Mouse (Mus musculus): ENCODE data around the gene Pla2g2d. TPM values are rescaled to one million over a fixed set of nuclear protein-coding genes. Genes with fewer than 3 reads are reported as not detected.

Pla2g2d gene
- total and polyA plus RNA-seq, 2 experiments from 2014 or later: 0.31 to 0.71 TPM

GRCm38 (mm10) chr4:138791452-138791851 is 15.9 kb downstream of the Pla2g2d start:
- 67% methylated on average over 6 of the region's 6 CpGs for WGBS
- no peaks in the 10 kb centered on the region for H3K4me1 ChIP-seq (ENCODE audit: insufficient read depth, low read length)

GRCm38 (mm10) chr4:138792599-138792998 is 17.1 kb downstream of the Pla2g2d start:
- Histone ChIP-seq H3K27me3 (ENCODE audit: insufficient read depth, low read length) (no peaks in the 10 kb centered on the region), H3K4me1 (ENCODE audit: insufficient read depth, low read length) (no peaks in the 10 kb centered on the region), H3K9me3 (ENCODE audit: low read length) (no peaks in the 10 kb centered on the region), H3K4me2 (ENCODE audit: low read depth, low read length) (no peak overlapping the region), H3K36me3 (ENCODE audit: insufficient read depth, low read length) (no peaks in the 10 kb centered on the region), H3K9ac (replicated peaks; ENCODE audit: low read length) (no peak overlapping the region), H3K27ac (no peak overlapping the region), H3K4me3 (ENCODE audit: low read length) (no peak overlapping the region)
- no peak for ATAC-seq
- no peak for TF ChIP-seq CTCF (IDR thresholded peaks at IDR 0.05; ENCODE audit: low read depth)
- WGBS: 66% methylated on average over 9 of the region's 9 CpGs
- DNase-seq (ENCODE audit: low spot score): no peak

More at GRCm38 (mm10) chr4:138791452-138791851, 15.9 kb downstream of the Pla2g2d start:
- TF ChIP-seq CTCF (IDR thresholded peaks at IDR 0.05; ENCODE audit: low read depth): no peak
- H3K36me3 ChIP-seq (ENCODE audit: insufficient read depth, low read length): no peaks in the 10 kb centered on the region
- no peak for ATAC-seq
- H3K27ac ChIP-seq: no peak overlapping the region
- no peaks in the 10 kb centered on the region for H3K27me3 ChIP-seq (ENCODE audit: insufficient read depth, low read length)
- no peak for DNase-seq (ENCODE audit: low spot score)
- H3K4me2 ChIP-seq (ENCODE audit: low read depth, low read length): no peak overlapping the region
- no peak overlapping the region for H3K4me3 ChIP-seq (ENCODE audit: low read length)
- no peaks in the 10 kb centered on the region for H3K9me3 ChIP-seq (ENCODE audit: low read length)
- H3K9ac ChIP-seq (replicated peaks; ENCODE audit: low read length): no peak overlapping the region

DNA sequence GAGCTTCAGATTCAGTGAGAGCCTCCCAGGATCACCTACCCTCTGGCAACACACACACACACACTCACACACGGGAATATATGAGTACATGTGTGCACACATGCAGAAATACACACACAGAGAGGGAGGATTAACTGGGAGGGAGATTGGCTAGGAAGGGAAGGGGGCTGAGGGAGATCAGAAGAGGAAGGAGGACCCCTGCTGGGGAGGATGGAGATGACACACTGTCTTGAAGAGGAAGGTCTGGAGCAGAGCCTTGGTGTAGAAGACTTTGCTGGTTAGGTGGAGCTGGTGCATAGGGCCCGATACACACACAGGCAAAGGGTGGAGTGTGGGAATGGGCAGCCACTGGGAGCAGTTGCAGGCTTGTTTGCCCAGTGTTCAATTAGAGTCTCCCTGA is 17.7 kb downstream of the Pla2g2d start:
- H3K9ac ChIP-seq (replicated peaks; ENCODE audit: low read length): no peak overlapping the region
- H3K27ac ChIP-seq: no peak overlapping the region
- 0 out of 2 replicates have a peak, but pooled peaks have one; percentile 4 for ATAC-seq
- DNase-seq (ENCODE audit: low spot score): peak; percentile 67
- no peaks in the 10 kb centered on the region for H3K4me1 ChIP-seq (ENCODE audit: insufficient read depth, low read length)
- H3K4me2 ChIP-seq (ENCODE audit: low read depth, low read length): no peak overlapping the region
- peak; percentile 73 for TF ChIP-seq CTCF (IDR thresholded peaks at IDR 0.05; ENCODE audit: low read depth)
- H3K9me3 ChIP-seq (ENCODE audit: low read length): no peaks in the 10 kb centered on the region
- H3K4me3 ChIP-seq (ENCODE audit: low read length): no peak overlapping the region
- 57% methylated on average over 2 of the region's 2 CpGs for whole genome bisulfite sequencing
- no peaks in the 10 kb centered on the region for H3K27me3 ChIP-seq (ENCODE audit: insufficient read depth, low read length)
- H3K36me3 ChIP-seq (ENCODE audit: insufficient read depth, low read length): no peaks in the 10 kb centered on the region

DNA sequence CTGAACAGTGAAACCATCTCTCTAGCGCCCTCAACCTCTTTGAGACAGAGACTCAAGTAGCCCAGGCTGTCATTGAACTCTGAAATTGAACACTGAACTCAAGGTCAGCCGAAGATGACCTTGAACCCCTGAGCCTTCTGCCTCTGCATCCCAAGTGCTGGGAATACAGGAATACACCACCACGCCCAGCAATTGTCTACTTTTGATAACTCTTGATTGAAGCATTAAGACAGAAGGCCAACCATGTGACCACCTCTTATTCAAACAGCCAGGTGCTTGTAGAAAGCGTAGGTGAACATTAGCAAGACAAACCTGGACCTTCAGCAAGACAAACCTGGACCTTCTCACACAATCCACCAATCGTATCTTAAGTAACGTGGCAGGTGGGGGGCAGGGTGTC is 18.8 kb downstream of the Pla2g2d start:
- WGBS: 90% methylated on average over 6 of the region's 6 CpGs
- DNase-seq (ENCODE audit: low spot score) (no peak), ATAC-seq (no peak)
- no peak overlapping the region for H3K27ac ChIP-seq
- H3K4me1 ChIP-seq (ENCODE audit: insufficient read depth, low read length): no peaks in the 10 kb centered on the region
- no peaks in the 10 kb centered on the region for H3K9me3 ChIP-seq (ENCODE audit: low read length)
- H3K36me3 ChIP-seq (ENCODE audit: insufficient read depth, low read length): no peaks in the 10 kb centered on the region
- no peak overlapping the region for H3K9ac ChIP-seq (replicated peaks; ENCODE audit: low read length)
- no peak overlapping the region for H3K4me3 ChIP-seq (ENCODE audit: low read length)
- no peak overlapping the region for H3K4me2 ChIP-seq (ENCODE audit: low read depth, low read length)
- no peak for TF ChIP-seq CTCF (IDR thresholded peaks at IDR 0.05; ENCODE audit: low read depth)
- H3K27me3 ChIP-seq (ENCODE audit: insufficient read depth, low read length): no peaks in the 10 kb centered on the region

DNA sequence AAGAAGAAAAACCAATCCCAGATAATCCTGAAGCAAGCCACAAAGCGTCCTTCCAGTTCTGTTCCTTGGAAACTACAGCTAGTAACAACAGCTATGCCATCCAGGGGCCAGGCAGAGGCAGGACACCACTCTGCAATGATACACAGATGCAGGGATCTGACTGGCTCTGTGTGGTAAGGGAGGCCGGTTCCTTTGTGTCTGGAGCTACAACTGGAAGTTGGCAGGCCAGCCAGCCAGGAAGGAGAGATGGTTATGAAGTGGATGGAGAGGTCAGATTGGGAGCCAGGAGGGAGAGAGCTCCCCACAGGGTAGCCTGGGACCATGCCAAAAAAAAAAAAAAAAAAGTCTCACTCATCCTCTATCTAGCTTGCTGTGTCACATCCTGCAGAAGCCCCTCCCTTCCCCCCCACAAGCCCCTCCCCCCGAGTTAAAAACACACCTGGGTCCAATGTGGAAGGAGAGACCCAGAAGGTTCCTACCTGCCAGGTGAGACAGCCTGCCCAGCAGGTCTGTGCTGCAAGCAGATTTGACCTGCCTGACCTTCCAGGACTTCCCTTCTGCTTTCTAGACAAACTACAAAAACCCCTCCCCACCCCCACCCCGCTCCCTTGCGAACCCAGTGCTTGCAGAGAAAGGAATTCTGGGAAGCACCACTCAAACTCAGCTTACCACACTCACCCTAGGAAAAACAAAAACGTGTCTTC is 21.1 kb downstream of the Pla2g2d start:
- H3K27ac ChIP-seq: no peak overlapping the region
- H3K9me3 ChIP-seq (ENCODE audit: low read length): no peaks in the 10 kb centered on the region
- no peaks in the 10 kb centered on the region for H3K36me3 ChIP-seq (ENCODE audit: insufficient read depth, low read length)
- TF ChIP-seq CTCF (IDR thresholded peaks at IDR 0.05; ENCODE audit: low read depth): no peak
- no peaks in the 10 kb centered on the region for H3K27me3 ChIP-seq (ENCODE audit: insufficient read depth, low read length)
- DNase-seq (ENCODE audit: low spot score) (peak; percentile 20), ATAC-seq (no peak)
- peaks cover 12% of the 10 kb centered on the region; the same call in 1 of the 2 replicates for H3K4me1 ChIP-seq (ENCODE audit: insufficient read depth, low read length)
- H3K9ac ChIP-seq (replicated peaks; ENCODE audit: low read length): no peak overlapping the region
- no peak overlapping the region for H3K4me2 ChIP-seq (ENCODE audit: low read depth, low read length)
- 31% methylated on average over 6 of the region's 6 CpGs for WGBS
- H3K4me3 ChIP-seq (ENCODE audit: low read length): no peak overlapping the region

DNA sequence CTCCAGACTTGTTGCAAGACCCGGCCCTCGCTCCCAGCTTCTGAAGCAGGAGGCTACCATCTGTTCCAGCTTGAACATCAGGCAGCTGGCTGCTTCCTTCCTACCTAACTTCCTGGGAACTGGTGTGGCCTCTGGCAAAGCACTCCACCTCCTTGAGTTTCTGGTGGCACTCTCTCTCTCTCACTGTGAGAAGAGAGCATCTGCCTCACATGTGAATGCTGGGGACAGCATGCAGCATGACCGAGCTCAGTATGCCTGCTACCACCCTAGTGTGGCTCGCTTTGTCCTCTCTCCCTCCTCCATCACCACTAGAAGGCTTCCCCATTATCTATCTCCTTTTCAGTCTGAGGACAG is 21.7 kb downstream of the Pla2g2d start:
- DNase-seq (ENCODE audit: low spot score) (peak; percentile 13), ATAC-seq (no peak)
- Histone ChIP-seq H3K4me3 (ENCODE audit: low read length) (no peak overlapping the region), H3K4me1 (ENCODE audit: insufficient read depth, low read length) (peaks cover 12% of the 10 kb centered on the region; the same call in 1 of the 2 replicates), H3K27ac (no peak overlapping the region), H3K9ac (replicated peaks; ENCODE audit: low read length) (no peak overlapping the region), H3K4me2 (ENCODE audit: low read depth, low read length) (no peak overlapping the region), H3K36me3 (ENCODE audit: insufficient read depth, low read length) (no peaks in the 10 kb centered on the region), H3K27me3 (ENCODE audit: insufficient read depth, low read length) (no peaks in the 10 kb centered on the region), H3K9me3 (ENCODE audit: low read length) (no peaks in the 10 kb centered on the region)
- 63% methylated on average over 4 of the region's 4 CpGs for WGBS
- no peak for TF ChIP-seq CTCF (IDR thresholded peaks at IDR 0.05; ENCODE audit: low read depth)

- no peak for TF ChIP-seq CTCF (IDR thresholded peaks at IDR 0.05; ENCODE audit: low read depth)
- peak; percentile 80 for DNase-seq (ENCODE audit: low spot score)
- Histone ChIP-seq H3K36me3 (ENCODE audit: insufficient read depth, low read length) (no peaks in the 10 kb centered on the region), H3K4me2 (ENCODE audit: low read depth, low read length) (peak overlapping the region; percentile 24; the same call in 1 of the 2 replicates), H3K4me3 (ENCODE audit: low read length) (no peak overlapping the region), H3K9me3 (ENCODE audit: low read length) (no peaks in the 10 kb centered on the region), H3K4me1 (ENCODE audit: insufficient read depth, low read length) (peaks cover 12% of the 10 kb centered on the region; the same call in 1 of the 2 replicates), H3K27ac (no peak overlapping the region), H3K9ac (replicated peaks; ENCODE audit: low read length) (no peak overlapping the region), H3K27me3 (ENCODE audit: insufficient read depth, low read length) (no peaks in the 10 kb centered on the region)
- ATAC-seq: peak; percentile 68
- WGBS: 47% methylated on average over 12 of the region's 12 CpGs
These were observed 24.7 kb downstream of the Pla2g2d start for GRCm38 (mm10) chr4:138800134-138800744.

Measured in hindbrain, postnatal 0 days (tissue).